Mouse (Mus musculus): Measurements from ENCODE around the gene Vps8.

DNA sequence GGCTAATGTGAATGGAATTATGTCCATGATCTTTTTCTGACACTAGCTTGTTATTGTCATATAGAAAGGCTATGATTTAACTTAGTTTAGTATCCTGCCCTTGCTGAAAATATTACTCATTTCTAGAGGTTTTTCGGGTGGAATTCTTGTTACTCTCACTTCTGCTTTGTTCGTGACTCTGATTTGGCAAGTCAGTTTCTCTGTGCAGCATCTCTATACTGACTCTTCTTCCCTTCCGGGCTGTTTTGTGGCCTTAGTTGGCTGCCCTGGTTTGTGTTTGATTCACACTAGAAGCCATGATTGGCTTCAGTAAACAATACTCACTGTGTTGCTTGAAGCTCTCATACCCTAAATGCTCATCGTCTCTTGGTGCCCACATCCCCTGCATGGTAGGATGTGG lies 207.7 kb downstream of the Vps8 start:
- no peak for TF ChIP-seq CTCF (IDR thresholded peaks at IDR 0.05; ENCODE audit: control insufficient read depth, insufficient read depth, insufficient read length)
- no peak for TF ChIP-seq MYOG (IDR thresholded peaks at IDR 0.05; ENCODE audit: control insufficient read depth, extremely low read depth, insufficient read length)
- no peak for TF ChIP-seq USF1 (IDR thresholded peaks at IDR 0.05; ENCODE audit: low read depth)
- TF ChIP-seq CEBPB (IDR thresholded peaks at IDR 0.05; ENCODE audit: low read depth), result no peak
- no peak for TF ChIP-seq FOSL1 (IDR thresholded peaks at IDR 0.05; ENCODE audit: insufficient read depth, low read length, poor library complexity, severe bottlenecking)

Measured in C2C12 (cell line).